Mouse (Mus musculus) frontal cortex, postnatal 25 days (tissue): ENCODE results near the gene Helz2.
"Not testable (repeated sequence)": the region's sequence is repeated elsewhere in the genome, so short reads cannot be mapped to it uniquely, and the experiment has no call there.

Experiments used
- DNase-seq, 2 experiments: peaks; one replicate each; pipeline ENCODE4 v3.0.0; 2022; ENCODE audit warnings: low spot score in 2 of 2

The Helz2 gene

DNA sequence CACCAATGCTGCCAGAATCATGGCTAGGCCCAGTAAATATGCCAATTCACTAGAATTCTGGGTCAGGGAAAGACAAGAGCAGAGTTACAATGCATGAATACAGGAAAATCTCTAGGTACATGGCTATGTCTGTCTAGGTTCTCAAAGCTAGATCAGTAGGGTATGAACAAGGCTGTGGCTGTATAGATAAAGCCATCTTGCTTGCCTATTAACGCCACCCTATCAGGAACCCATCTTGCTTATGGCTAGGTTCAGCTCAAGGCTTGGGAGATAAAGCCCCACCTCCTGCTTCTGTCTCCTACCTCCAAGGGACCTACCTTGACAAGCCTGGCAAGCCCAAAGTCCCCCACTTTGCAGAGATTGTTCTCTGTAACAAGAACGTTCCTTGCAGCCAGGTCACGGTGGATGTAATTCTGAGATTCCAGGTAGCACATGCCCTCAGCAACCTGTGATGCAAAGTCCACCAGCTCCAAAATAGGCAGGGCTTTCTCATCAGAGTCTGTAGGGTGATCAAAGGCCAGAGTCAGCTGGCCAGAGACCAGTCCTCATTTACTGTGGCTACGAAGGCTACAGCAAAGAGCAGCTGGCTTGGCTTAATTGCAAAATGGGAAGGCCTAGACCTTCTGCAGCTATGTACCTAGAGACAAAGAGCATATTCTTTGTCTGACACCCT lies 45.1 kb downstream of the Helz2 start:
- no peak for DNase-seq

DNA sequence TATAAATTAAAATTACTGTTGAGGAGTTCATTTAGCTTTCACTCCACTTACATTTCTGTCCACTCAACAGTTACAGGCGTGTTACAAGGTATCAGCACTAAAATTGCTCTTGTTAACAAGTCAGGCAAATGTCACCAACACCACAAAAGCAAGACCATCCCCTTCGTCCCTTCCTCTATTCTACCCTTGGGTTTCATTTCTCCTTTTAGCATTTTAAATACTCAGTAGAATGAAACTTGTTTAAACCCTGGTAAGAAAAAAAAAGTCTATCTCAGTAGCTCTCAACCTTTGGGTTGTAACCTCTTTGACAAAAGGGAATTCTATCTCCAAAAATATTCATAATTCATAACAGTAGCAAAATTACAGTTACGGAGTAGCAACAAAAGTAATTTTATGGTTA lies 48.8 kb downstream of the Helz2 start:
- DNase-seq = no peak

- no peak for DNase-seq
Observed at GRCm38 (mm10) chr2:181191936-181192335, 49.9 kb downstream of the Helz2 start.

DNA sequence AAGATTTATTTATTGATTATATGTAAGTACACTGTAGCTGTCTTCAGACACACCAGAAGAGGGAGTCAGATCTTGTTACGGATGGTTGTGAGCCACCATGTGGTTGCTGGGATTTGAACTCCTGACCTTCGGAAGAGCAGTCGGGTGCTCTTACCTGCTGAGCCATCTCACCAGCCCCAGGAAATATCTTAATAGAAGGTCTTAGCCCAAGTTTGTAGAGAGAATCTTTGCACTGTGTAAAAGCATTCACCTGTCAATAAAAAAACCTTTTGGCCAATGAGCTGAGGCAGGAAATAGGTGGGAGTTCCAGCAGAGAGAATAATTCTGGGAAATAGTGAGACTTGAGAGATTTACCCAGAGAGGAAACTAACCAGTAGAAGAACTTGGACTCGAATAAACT lies 50.4 kb downstream of the Helz2 start:
- not testable (repeated sequence) for DNase-seq

GRCm38 (mm10) chr2:181189321-181189720 lies 52.5 kb downstream of the Helz2 start:
- DNase-seq = no peak

DNA sequence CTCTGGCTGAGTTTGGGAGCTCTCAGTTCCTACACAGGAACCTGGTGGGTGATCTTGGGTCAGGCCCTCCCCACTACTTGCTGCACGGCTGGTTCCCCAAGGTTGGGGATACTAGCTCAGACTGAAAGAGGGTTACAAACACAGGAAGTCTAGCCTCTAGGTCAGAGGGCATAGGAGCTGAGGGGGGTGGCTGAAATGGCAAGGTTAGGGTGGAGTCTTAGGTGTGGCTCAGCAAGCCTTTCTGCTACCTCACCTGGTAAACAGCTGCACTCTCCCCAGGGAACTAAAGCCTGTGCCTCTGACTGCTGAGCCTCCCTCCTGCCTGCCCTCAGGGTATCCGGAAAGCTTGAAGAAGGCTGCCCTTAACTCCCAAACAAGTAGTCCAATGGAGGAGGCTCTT lies 53.1 kb downstream of the Helz2 start:
- DNase-seq = no peak

DNA sequence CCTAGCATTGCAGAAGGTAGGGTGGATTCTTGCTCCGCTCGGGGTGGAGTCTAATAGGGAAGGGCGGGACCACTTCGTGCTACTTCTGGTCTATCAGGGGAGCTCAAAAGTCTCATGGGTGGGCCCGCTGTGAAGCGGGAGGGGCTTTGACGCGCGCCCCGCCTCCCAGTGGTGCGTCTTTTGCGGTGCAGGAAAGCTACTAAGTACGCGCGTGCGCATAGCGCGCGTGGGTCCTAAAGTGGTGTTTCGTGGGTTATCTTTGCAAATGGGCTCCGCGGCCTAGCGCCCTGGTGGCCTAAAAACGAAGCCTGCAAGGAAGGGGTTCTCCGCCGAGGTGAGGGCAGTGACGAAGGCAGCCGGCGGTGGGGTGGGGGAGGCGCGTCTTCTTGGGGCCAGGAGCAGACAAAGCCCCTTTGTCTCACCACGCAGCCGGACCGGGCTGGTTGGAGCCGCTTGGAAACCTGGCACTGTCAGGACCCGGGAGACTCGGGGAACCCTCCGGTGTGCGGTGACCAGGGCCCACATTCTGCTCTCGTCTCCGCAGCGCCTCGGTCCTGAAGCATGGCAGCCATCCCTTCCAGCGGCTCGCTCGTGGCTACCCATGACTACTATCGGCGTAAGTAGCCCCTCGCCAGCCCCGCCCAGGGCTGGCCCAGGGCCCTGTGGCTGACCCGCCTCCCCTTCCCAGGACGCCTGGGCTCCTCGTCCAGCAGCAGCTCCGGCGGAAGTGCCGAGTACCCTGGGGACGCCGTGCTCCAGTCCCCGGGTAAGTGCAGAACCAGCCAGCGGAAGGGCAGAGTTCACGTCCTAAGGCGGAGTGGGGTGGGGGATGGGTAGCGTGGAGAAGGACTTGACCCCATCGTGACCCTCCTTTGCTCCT lies 54.5 kb downstream of the Helz2 start, which contains the start of gene Ppdpf:
TSS of gene Ppdpf (plus strand) at position 127 of the 880 bp plus-strand sequence.
- DNase-seq = peak; percentile 77 to 85

DNA sequence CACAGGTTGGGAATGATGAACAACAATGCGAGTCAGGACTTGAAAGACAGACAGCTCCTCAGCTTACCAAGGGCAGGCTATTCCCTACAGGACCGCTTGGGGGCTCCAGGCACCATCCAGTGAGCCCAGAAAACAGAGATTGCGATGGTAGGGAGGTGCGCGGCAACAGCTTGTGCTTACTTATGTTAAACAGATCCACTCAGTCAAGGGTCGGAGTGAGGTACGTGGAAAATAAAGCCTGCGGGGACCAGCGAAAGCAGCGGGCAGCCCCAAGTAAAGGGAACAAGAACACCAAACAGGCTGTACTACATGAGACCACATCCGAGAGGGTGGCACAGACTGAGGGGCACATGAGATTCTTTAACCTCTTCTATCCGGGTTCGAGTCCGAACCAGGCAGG lies 55.2 kb downstream of the Helz2 start:
- peak; percentile 79 to 84 for DNase-seq

GRCm38 (mm10) chr2:181180898-181181297 lies 60.9 kb downstream of the Helz2 start:
- DNase-seq = no peak

- no peak for DNase-seq
Observed at GRCm38 (mm10) chr2:181178471-181178870, 63.4 kb downstream of the Helz2 start.

- no peak for DNase-seq
Observed at GRCm38 (mm10) chr2:181178015-181178414, 63.8 kb downstream of the Helz2 start.
